Mouse (Mus musculus): ENCODE results near the gene Gmcl1.

The Gmcl1 gene

DNA sequence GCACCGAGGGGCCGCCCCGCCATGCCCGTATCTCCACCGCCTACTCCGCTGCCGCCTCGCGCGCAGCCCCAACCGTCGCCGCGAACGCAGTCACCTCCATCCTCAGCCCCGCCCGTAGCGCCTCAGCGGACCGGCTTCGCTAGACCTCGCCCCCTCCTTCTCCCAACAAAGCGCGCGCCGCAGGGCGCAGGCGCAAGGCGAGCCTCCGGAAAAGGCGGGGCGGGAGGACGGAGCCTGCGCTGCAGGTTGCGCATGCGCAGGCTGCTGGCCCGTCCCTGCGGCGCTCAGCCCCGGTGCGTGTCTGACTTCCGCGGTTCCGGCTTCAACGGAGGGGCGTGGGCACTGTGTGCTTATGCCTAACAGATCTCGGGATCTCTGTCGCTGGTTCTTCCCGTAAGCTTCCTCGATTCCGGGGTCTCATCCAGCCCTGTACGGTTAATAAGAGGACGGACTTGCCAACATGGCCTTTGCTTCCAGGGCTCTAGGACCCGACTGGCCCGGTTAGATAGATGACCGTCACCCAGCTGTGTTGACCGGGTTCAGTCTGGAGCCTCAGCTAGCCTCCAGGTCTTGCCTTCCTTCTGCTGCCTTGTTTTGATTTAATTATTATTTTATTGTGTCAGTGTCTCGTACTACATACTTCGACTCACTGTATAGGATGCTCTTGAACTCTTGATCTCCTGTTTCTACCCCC is at the start of gene Gmcl1:
Gene Gmcl1, minus strand, starts transcription at position 201 of the 694 bp plus-strand sequence.
- peak; percentile 98 for DNase-seq

DNA sequence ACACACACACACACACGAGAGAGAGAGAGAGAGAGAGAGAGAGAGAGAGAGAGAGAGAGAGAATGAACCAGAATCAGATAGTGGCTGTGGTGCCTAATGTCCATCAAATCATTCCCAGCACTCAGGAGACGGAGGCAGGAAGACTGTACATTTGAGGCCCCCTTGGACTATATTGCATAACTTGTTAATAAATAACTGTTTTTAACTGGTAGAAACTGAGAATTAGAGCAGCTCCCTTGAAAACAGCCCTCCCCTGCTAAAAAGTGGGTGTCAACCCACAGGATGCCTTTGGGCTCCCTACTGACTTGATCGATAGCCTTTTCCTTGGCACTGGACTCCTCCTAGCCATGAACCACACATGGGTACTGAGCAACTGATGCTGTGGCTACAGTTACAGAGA is 49.2 kb upstream of the Gmcl1 start:
- no peak for DNase-seq

DNA sequence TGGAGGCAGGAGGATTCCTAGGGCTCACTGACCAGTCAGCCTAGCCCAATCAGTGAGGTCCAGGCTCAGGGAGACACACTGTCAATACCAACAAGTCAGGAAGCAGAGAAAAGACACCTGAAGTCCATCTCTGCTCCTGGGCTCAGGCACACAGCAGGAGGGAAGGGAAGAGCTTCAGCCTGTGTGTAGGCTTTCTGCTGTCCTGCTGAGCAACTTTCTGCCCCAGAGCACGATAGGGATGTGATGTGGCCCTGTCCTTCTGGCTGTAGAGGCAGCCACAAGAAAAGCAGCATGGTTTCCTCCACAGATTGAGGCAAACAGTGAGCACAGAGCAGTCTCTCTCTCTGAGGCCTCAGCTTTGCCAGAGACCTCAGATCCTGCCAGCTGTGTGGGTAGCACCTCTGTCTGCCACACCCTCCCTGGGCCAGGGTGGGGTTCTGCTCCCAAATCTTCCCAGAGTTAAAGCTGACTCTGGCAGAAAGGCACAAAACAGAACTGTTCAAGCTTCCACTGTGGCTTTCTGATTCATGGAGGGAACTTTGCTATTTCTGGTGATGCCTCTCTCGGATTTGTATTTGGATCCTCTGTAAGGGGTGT is 48.3 kb upstream of the Gmcl1 start:
- no peak for DNase-seq

DNA sequence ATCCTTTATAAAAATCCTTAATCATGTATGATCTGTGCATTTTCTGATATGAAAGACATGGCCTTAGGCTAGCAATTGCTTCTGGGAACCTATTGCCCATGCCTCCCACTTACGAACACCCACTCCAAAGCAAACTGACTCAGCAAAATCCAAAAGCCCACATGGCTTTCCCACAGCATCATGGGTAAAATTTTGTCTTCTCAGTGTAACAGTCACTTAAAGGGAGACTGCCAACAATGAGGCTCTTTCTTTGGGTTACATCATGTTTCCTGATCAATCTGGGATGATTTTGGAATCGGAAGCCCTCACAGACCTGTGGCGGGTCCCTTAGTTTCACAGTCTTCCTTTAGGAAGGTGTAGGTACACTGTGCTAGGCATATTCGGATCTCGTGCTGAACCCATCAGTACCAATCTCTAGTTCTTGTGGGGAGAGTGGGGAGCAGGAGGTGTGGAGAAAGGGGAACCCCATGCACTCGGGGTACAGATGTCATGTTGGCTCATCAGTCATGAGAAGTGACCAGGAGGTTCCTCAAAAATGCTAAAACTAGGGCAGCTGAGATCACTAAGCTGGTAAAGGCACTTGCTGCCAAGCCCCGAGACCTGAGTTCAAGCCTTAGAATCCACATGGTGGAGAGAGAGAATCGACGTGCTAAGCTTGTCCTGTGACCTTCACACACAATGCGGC is 45.9 kb upstream of the Gmcl1 start:
- DNase-seq, result no peak

DNA sequence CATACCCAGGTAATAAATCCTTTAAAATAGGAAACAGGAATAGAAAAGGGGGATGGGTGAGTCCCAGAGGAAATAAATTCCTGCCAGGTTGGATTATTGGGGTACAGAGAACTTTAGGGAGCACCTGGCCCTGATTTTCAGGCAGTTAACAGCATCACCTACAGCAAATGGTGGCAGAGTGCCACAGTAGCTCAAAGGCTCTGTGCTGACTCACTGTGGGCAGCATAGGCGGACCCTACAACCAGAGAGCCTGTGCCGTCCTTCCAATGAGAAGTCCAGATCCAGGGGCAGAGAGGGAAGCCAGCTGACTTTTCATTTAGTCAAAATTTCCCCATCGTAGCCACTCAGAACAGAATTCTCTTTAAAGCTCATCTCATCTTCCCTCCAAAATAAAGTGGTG is 44.0 kb upstream of the Gmcl1 start:
- no peak for DNase-seq

DNA sequence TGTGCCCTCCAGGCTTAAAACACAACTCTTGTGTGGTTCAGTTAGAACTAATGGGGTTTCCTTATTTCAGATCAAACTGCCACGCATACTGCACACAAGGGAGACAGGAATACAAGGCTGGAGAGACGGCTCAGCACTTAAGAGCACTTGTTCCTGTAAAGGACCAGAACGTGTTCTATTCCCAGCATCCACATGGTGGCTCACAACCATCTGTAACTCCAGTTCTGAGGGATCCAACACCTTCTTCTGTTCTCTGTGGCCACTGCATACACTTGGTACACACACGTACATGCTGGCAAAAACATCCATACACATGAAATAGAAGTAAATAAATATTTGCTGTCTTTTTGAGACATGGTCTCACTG is 43.5 kb upstream of the Gmcl1 start:
- DNase-seq, result no peak

DNA sequence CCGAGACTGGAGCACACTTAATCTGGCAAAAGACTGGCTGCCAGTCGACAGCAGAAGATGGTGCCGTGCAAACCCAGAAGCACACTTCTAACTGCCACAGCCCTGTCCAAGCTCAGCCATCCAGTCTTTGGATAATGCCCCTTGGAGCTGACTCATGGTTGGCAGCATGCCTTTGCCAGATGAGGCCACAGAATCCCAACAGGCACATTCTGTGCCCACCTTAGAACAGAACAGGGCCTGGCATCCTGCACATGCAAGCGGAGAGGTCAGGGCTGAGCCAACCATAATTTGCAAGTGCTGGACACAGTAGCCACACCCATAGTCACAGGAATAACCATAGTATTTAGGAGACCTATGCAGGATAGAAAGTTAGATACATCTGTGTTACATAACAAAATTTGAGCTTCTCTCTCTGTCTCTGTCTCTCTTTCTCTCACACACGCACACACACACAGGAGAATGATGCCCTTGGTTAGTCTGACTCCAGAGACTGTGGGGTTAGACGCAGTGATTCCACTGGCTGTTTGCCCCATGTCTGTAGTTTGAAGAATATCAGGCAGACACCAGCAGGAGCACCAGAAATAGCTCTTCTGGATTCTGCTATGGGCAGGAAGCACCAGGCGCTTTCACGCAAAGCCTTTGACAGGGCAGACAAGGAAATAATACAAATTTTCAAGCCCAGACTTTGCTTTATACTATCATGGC is 43.0 kb upstream of the Gmcl1 start:
- no peak for DNase-seq

DNA sequence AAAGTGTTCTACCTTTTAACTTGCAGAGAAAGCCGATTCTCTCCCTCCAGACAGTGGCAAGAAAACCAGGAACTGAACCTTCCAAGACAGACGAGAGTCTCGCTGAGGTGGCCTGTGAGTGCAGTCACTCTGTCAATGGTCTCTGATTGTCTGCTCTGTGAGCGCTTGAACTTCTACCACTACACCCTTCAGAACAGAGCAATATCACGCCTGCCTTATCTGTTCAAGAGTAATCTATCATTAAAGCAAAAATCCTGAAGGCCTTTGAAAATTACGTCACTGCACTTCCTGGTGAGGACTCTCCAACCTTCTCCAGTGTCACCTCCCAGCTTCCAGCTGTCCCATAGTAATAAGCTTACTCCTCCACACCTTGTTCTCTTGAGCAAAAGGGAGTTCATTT is 41.8 kb upstream of the Gmcl1 start:
- no peak for DNase-seq

DNA sequence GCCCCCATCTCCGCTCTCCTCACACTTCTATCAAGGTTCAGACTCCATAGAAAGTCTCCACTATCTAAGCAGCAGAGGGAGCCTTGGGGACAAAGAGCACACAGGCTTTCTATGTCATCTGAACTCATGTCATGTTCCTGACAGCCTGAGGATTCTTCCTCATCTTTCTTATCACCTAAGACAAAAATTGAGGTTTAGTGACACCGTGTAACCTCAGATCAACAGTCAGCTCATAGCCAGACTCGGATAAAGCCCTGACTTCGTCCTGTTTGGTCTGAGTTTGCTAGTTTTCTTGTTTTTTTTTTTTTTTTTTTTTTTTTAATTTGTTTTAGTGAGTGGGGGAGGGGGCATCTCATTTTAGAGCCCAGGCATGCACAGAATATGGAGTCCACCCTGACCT is 40.6 kb upstream of the Gmcl1 start:
- DNase-seq, result no peak

DNA sequence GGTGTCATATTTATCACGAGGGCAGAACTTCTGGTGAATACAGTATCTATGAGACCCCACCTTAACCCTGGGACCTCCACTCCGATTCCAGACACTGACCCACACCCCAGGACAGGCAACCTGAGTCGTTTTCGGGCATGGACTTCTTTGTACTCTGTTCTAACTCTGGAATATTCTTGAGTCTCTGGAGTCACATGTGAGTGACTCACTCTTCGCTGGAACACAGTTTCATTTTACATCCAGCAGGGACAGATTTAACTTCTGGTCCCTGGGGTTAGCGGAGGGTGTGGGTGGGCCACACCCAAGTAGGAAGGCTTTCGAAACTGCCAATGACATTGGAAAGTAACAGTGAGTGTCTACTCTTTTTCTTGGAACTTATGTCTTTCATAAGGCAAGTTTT is 39.4 kb upstream of the Gmcl1 start:
- DNase-seq, result no peak

DNA sequence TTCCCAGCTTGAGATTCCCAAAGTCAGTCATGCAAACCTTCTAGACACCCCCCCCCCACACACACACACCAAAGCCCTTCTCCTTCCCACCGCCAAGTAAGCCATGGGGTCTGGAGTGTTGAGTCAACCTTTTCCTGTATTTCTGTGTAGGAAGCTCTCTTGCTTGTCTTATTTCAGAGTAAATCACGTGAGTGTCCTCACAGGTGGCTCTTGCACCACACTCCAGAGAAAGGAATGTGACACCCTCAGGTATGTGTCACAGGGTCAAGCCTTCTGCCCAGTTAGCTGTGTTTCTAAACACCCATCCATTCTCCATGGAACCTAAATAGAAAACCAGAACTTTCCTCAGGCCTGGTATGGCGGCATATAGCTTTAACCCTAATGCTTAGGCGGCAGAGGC is 35.8 kb upstream of the Gmcl1 start:
- no peak for DNase-seq

DNA sequence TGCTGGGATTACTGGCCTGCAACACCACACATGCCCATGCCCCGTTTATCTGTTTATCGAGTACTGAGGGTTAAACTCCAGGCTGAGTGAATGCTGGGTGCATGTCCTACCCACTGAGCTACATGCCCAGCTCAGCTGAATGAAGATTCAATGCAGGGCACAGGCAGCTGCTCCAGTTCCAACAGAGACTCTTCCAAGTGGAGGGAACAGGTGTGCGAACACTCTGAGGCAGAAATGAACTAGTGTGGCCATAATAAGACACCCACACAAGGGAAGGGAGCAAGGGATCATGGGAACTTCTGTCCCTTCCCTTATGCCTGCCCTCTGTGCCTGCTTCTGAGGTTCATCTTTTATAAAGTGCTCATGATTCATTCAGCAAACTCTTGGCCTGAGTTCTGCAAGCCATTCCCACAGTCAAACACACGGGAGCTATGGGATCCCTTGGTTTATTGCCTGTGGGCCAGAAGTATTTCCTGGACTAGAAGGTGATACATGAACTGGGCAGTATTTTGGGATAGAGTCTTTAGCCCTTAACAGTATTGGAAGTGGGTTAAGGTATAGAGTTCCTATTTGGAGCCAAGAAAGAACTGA is 35.1 kb upstream of the Gmcl1 start:
- DNase-seq, result no peak

DNA sequence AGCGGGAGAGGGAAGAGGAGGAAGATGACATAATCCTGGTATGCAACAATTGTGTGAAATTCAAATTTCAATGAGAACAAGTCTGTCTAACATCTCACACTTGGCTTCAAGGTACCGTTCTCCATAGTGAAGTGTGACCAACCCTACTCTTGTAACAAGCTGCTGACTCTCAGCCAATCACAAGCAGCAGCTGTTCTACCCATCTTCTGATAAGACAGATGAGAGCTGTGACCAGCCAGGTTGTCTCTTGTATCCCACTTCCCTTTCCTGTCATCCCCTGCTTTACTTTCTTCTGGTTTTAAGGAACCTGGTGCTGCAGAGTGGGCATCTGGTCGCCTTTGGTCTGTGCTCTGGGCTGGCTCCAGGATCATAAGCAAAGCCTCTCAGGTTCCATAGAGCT is 34.3 kb upstream of the Gmcl1 start:
- DNase-seq, result no peak

DNA sequence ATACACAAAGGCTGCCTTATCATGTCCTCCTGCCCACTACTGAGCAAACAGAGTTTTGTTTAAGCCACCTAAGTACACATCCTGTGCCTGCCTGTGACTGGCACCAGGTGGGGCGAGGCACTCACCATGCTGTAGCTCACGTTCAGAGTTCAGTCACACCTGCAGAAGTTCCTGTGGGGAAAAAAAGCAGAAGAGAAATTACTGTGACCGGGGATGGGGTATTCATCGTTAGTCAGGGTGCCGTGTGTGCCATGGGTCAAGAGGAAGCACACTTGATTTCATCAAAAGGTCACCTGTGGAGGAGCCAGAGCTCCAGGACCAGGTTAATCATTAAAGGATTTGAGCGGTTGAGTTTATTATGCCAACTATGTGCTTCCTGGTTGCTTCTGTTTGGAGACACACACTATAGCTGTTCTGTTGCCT is 32.5 kb upstream of the Gmcl1 start:
- peak; percentile 27 for DNase-seq

DNA sequence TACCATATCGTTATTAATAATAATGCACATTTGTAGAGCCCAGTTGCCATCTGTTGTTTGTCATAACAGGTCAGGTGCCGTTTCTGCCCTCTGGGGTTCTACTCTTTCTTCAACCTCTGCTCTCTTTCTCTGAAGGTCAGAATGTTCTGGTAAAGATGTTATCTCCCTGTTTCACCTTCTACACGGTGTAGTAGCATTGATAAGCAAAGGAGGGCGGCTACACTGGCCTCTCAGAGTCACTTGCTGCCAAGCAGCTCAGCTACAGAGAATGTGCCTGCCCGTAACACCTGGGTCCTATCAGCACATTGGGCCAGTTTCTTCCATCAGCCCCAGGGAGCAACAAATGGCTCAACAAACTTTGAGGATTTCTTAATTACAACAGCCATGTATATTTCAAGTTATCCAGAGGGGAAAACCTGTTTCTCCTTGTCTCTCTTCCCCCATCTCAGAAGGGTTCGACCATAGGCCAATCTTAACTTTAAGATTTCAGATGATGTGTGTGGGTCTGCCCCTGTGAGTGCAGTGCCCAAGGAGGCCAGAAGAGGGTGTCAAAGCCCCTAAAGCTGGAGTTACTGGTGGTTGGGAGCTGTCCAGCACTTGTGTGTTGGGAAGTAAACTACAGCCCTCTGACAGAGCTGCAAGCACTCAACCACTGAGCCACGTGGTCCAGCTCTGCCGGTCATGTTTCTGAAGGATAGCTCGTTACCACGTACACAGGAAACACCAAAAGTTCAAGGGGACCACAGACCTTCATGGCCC is 21.1 kb upstream of the Gmcl1 start:
- DNase-seq, result no peak

DNA sequence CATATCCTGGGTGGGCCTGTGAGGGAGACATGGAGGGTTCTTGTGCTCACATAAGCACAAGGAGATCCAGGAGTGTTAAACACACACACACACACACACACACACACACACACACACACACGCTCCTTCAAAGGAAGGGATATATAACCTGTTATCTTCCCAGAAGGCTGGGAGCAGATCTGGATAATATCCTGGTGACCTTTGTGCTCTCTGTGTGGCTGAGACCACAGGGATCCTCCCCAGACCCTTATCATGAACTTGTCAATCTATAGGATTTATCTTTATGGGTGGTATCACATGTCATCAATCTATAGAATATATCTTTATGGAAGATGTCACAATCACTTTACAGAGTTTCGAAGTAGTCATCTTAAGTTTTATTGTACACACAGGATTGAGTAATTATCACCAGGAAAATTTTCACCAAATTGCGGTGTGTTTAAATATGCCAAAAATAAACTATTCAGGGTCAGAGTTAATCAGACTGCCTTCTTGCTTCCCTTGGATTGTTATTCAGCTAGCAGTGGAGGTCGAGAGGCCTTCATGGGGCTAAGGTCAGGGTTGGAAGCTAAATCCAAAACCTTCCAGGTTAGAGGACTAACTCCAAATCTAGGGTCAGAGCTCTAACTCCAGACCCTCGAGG is 19.8 kb upstream of the Gmcl1 start:
- no peak for DNase-seq

DNA sequence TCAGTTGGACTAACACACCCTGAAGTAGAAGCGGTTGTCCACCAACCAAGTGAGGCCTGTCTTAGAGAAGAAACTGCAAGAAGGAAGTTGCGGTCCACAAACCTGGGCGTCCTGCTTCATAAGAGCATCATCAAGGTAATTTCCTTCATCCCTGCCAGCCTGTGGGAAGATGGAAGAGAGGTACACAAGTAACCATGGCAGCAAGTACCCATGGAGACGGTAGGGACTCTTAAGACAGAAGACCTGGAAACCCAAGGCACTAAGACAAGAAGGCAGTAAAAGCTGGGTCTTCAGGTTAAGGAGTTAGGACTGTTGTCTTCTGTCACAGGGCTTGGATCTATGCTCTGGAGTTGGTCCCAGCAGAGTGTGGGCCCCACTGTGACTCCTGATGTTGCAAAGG is 17.8 kb upstream of the Gmcl1 start:
- DNase-seq, result no peak

DNA sequence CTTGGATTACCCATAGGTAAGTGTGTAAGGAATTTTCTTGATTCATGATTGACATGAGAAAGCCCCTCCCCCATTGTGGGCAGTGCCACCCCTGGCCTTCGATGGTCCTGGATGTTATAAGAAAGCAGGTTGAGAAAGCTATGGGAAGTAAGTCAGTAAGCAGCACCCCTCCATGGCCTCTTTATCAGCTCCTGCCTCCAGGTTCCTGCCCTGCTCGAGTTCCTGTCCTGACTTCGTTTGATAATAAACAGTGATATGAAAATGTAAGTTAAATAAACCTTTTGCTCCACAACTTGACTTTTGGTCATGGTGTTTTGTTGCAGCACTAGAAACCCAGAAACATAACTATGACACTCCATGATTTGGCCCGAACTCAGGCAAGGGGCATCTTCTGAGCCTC is 16.6 kb upstream of the Gmcl1 start:
- DNase-seq, result no peak

DNA sequence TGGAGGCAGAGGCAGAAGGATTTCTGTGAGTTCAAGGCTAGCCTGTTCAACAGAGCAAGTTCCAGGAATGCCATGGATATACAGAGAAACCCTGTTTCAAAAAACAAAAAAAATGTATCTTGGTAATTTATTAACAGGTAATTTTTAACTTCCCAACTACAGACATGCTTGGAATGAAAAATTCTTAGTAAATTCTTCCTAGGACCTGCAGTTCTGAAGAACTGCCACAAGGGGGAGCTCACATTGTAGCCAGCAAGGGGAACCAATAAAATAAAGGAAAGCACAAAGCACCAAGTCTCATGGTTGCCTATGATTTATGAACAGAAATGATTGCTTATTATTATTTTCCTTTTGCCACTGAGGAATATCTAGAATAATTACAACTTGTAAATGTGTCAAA is 14.0 kb upstream of the Gmcl1 start:
- peak; percentile 50 for DNase-seq

DNA sequence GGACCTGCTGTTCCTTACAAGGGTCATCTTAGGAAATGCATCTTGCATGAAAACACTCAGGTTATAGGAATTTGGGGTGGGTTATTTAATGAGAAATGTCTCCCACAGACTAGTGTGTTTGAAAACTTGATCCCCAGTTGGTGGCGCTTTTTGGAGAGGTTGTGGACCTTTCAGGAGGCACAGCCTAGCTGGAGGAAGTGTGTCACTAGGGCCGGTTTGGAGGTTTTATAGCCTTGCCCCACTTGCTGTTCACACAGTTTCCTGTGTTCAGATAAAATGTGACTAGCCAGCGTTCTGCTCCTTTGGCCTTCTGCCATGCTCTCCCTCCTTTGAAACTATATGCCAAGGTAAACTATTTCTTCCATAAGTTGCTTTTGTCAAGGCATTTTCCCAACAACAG is 7.5 kb upstream of the Gmcl1 start:
- no peak for DNase-seq

DNA sequence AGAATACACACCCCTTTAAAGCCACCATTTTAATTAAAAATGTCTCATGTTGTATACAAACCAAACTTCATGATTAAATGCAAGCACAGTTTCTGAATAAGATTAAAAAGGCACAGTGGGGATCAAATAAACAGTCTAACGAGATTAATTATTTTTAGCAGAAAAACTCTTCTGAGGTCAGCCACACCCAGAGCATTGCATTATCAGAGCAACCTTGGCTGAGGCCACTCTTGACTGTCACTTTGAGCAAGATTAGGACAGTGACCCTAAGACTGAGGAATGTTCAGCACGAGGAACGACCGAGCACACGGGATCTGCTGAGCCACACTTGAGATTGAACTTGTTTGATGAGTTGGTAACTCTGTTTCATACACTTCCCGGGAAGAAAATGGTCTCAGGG is 3.6 kb upstream of the Gmcl1 start:
- no peak for DNase-seq

DNA sequence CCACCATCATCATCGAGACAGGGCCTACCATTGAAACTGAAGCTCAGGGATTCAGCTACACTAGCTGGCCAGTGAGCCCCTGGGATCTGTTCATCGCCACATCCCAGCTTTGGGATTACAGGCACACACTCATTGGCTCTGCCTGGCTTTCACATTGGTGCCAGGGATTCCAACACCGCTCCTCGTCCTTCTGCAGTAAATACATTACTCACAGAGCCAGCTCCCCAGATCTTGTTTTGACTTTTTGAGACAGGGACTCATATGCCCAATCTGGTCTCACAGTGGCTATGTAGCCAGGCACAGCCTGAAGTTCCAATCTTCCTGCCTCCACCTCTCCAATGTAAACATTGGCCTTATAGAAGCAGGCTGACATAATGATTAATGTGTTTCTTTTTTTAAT is 3.1 kb upstream of the Gmcl1 start:
- no peak for DNase-seq

Data from thymus, postnatal 14 days (tissue).